Mouse (Mus musculus): ENCODE measurements around the gene Fbxo45.

The Fbxo45 gene

GRCm38 (mm10) chr16:32201004-32201325, 46.0 kb downstream of the Fbxo45 start:
- DNase-seq, result no peak

- DNase-seq, result no peak
Observed at GRCm38 (mm10) chr16:32200256-32201003, 46.5 kb downstream of the Fbxo45 start.

GRCm38 (mm10) chr16:32190011-32190441, 56.9 kb downstream of the Fbxo45 start:
- no peak for DNase-seq

GRCm38 (mm10) chr16:32189109-32189508, 57.8 kb downstream of the Fbxo45 start:
- DNase-seq, result no peak

- DNase-seq, result peak; percentile 57
Observed at GRCm38 (mm10) chr16:32186056-32186455, 60.9 kb downstream of the Fbxo45 start.

Data from cerebellum, adult 11 months (tissue).